Mouse (Mus musculus): ENCODE measurements around the gene Zdhhc8.

Gene Zdhhc8

DNA sequence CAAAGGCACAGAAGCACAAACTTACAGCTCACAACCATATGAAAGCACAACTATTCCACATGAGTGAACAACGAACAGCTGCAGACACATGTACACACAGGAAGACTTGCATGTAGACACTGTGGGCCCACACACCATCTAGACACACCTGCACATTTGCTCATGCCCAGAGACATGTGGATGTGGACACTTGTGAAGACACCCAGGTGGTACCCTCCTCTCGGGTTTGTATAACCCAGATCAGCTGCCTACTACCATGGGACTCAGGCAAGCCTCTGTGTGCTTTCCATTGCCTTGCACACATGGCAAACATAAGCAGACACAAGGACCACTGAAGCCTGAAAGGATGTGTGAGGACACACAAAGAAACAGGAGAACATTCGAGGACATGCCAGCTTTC, 3.9 kb downstream of the Zdhhc8 start:
- no peak for DNase-seq (ENCODE audit: low spot score in 2 of 2)

DNA sequence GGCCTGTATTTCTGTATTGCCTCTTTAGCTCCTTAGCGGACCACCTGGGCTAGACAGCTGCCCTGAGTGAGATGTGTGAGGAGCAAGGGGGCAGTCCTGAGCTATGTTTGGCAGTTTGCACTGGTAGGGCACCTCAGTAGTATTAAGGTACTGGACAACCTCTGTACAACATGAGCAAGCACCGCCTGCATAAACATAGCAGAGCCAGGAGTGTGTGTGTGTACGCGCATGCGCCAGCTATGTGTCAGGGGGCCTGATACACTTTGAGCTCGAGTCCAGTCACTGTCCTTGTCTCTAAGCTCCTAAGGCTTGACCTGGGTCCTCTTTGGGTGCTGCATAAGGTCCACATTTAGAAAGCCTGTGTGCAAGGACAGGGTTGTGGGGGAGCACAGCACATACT, 4.3 kb downstream of the Zdhhc8 start:
- DNase-seq (ENCODE audit: low spot score in 2 of 2): no peak

DNA sequence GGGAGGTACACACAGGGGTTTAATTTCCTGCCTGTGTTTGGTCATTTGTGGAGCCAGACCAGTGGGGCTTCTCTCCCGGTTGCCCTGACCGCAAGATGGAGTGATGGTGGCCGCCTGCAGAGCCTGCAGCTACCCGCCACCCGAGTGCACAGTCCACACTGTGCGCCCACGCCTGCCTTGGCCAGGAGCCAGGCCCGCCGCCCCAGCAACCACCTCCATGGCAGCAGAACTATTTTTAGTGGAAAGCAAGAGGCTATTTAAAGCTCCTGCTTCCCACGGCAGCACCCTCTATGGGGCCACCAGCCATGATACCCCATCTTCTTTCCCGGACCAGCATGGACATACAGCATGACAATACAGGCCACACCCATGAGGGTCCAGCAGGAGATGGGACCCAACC, 5.3 kb downstream of the Zdhhc8 start:
- peak; percentile 80 for DNase-seq (ENCODE audit: low spot score in 2 of 2)

DNA sequence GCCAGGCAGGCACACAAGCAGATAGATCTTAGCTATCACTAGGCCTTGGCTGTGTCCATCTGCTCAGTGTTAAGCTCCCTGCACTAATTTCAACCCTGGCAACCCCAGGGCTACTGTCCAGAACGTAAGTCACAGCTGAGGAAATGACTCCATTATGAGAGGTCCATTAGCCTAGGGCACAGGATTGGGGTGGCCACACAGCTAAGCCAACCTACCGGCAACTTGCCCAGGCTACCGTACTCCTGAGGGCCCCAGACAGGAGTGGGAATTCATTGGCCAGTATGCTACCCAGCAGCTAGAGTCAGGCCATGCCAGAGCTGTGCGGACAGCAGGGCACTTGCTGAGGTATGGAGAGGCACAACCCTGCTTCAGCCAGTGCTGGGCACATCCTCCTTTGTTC, 6.1 kb downstream of the Zdhhc8 start:
- no peak for DNase-seq (ENCODE audit: low spot score in 2 of 2)

DNA sequence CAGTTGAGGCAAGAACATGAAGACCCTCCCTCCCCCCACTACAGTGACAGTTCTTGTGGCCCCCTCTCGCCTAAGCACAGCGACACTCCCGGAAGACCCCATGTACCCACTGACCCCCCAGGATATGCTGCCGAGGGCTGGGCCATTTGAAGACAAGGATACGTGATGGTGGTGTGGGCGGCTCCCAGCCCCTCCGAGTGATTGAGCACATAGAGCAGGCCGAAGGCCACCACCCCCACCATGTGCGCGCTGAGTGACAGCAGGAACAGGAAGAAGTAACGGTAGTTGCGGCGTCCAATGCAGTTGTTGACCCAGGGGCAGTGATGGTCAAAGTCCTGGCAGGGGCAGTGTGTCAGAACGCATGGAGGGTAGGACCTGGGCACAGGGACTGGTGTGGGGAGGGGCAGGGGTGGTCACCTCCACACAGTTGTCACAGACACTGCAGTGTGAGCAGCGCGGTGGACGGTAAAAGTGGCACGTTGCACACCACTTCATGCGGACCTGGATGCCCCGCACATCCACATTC, 7.0 kb downstream of the Zdhhc8 start:
- no peak for DNase-seq (ENCODE audit: low spot score in 2 of 2)

DNA sequence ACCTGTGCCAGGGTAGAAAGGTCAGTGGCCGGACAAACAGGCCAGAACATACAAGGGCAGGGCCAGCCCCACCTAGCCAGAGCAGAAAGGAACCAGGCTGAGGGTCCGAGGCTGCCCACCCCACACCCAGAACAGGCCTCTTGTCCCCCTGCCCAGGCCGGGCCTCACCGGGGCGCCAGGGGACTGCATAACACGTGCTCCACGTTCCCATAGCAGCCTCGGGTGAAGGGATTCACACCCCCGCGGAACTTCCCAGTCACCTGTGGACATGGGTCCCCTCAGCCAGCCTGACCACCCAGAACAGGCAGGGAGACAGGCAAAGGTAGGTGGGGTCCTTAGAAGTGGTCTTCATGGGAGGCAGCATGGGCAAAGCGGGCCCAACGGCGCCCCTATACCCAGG, 7.7 kb downstream of the Zdhhc8 start:
- DNase-seq (ENCODE audit: low spot score in 2 of 2): no peak

DNA sequence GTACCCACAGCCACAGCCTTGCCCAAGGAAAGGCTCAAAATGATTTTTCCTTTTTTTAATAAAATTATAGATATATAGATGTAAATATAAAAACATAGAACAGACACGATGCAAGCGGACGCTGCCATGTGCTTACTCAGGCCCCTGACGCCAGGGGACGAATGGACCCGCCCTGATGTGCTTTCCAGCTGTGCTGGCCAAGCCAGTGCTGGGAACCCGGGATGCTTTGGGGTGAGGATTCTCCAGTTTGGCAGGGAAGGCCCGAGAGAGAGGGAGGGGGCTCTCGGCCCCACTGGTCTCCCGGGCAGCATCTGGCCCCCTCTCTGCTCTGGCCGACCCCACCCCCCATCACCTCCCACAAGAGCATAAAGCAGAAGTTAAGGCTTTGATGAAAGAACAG, 12.7 kb downstream of the Zdhhc8 start:
- DNase-seq (ENCODE audit: low spot score in 2 of 2): no peak

DNA sequence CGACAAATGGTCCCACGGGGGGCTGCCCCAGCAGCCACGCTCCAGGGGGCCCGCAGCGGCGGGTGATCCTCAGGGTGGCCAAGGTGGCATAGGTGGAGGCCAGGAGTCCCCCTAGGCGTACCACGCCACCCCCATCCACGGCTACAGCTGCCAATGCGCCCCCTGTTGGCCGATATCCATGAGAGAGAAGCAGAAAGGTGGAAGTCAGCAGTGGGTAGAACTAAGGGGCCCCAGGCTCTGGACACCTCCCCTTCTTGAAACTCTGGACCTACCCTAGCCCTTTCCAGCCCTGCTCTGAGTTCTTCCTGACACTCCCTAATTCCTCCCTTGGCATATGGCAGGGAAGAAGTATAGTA, 13.4 kb downstream of the Zdhhc8 start:
- no peak for DNase-seq (ENCODE audit: low spot score in 2 of 2)

DNA sequence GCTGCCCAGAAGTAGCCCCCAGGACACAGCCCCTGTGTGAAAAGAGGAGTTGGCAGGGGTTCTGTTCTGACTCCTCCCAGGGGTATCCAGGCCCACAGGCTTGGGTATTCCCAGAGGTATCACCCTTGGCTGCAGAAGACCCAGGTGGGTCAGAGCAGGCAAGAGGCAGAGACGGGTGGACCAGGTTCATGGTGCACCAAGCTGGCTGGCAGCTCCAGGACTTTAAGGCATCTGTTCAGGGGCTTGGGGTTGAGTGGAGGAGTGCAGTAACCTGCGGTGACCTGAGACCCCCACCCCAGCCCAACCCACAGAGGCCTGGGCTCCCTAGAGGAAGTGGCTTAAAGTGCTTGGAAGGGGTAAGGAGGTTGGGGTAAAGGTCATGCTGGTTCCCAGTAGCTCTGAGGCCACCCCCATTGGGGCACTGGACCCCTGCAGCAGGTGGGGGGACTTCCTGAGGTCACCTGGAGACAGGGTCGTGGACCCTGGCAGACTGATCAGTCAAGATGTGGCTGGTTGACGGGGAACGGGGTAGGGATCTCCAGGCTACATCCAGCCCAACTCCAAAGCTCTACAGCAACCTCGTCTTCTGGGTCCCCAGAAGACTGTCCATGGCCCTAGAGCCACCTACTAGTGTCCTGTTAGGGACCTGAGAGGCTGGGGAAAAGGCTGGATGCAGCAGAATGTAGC, 13.9 kb downstream of the Zdhhc8 start:
- no peak for DNase-seq (ENCODE audit: low spot score in 2 of 2)

DNA sequence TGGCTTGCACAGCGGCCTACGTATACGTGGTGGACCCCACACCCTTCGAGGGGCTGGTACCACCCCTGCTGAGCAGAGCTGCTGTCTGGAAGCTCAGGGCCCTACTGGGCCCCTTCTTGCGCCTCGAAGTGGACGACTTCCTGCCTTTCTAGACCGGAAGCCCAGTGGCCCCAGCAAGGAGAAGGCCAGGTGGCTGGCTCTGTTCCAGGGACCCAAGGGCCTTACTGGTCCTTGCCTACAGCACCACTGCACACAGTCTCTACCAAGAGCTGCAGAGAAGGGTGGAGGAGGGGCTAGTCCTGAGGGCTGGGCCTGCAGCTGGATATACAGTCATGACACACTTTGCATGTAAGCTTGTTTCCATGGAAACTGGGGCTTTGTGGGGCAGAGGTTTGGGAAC, 14.9 kb downstream of the Zdhhc8 start:
- no peak for DNase-seq (ENCODE audit: low spot score in 2 of 2)

DNA sequence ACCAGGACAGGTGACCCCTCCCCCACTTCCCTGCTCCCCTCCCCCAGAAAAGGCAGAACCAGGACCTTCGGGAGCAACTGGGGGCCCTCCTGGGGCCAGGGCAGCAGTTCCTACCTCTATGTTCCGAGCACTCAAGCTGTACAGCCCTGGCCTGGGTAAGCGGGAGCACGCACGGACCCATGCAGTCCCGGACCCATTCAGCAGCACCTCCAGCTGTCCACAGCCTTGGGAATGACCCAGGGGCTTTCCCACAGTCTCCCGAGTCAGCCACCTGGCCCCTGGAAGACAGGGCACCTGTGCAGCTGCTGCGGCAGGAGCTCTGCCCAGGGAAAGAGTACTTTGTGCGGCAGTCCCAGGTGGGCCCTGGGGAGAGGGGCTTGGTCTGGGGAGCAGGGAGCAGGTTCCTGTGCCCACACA, 16.3 kb downstream of the Zdhhc8 start:
- DNase-seq (ENCODE audit: low spot score in 2 of 2): no peak

DNA sequence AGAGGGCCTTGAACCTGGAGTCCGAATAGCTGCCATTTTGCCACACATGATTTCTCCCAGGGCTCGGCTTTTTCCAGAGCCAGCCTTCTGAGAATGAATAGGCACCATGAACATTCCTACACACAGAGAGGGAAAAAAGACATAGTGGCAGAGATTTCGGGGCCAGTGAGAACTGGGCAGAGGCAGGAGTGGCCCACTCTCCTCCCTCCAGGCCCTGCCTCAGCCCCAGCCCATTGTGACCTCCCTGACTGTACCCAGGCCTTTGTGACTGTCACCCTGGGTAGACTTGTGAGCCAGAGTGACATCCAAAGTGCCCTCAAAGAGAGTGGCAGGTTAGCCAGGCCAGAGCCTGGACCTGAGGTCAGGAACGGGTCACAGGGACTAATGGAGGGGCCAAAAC, 17.4 kb downstream of the Zdhhc8 start, which contains the start of gene Ccdc188:
Ccdc188 (plus strand) TSS at position 301 of the 400 bp plus-strand sequence.
- no peak for DNase-seq (ENCODE audit: low spot score in 2 of 2)

DNA sequence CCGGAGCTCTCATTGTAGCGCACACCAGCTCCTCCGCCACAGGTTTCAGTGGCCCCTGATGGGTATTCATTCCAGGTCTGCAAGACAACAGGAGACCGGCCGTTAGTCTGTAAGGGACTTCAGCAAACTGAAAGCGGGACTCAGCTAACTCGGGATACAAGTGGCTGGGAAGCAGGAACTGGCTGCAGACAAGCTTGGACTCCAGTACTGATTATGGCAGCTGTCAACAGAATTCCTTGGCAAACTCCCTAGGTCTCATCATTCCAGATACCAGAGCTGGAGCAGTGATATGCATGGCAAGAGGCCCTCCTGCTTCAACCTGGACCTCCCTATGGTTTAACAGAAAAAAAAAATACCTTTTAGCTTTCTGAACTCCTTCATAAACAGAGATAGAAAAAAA, 20.1 kb downstream of the Zdhhc8 start:
- no peak for DNase-seq (ENCODE audit: low spot score in 2 of 2)

DNA sequence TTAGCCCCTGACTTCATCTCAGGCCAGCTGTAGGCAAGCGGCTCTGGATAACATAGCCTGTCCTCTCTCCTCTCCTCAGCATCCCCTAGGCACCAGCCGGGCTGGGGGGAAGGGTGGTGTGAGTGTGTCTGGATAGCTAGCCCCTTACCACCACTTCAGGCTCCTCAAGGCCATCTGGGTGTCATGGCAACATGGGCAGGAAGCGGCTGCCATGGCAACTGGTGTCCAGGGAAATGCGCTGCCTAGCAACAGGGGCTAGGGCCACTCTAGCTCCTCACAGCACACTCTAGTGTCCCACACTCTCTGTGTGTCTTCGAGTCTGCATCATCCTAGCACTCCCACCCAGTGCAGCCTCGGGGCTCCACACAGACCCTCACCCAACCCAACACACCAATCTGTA, 21.2 kb downstream of the Zdhhc8 start:
- DNase-seq (ENCODE audit: low spot score in 2 of 2): peak in 1 of 2 experiments; percentile 54

DNA sequence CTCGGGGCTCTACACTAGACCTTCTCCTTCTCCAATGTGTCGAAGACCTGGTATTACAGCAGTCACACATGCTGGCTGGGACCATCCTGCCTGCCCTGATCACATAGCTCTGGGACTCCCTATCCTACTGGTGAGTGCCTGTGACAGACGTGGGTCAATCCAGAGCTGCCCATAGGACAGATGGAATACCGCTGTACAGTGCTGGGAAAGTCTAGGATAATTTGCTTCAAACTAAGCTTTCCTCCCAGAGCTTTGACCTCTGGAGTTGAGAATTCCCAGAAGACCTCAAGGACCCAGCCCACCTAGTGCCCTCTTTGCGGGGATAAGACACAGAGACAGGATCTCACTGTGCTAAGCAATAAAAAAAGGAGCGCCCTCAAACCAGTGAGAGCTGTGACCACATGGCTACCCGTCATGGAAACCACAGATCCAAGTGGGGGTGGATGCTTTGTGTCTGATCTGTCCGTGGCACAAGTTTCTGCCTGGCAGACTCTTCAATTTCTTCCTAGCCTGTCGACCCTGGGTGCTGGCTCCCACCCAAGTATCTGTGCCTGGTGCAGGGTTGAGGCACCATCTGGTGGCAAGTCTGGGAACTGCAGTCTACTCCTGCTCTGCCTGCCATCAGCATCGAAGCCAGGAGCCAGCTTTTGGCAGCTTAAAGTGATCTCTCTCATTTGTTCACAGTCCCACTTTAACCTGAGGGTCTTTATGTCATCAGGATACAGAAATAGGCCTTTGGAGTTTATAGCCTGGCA, 23.3 kb downstream of the Zdhhc8 start:
- peak; percentile 92 to 97 for DNase-seq (ENCODE audit: low spot score in 2 of 2)

DNA sequence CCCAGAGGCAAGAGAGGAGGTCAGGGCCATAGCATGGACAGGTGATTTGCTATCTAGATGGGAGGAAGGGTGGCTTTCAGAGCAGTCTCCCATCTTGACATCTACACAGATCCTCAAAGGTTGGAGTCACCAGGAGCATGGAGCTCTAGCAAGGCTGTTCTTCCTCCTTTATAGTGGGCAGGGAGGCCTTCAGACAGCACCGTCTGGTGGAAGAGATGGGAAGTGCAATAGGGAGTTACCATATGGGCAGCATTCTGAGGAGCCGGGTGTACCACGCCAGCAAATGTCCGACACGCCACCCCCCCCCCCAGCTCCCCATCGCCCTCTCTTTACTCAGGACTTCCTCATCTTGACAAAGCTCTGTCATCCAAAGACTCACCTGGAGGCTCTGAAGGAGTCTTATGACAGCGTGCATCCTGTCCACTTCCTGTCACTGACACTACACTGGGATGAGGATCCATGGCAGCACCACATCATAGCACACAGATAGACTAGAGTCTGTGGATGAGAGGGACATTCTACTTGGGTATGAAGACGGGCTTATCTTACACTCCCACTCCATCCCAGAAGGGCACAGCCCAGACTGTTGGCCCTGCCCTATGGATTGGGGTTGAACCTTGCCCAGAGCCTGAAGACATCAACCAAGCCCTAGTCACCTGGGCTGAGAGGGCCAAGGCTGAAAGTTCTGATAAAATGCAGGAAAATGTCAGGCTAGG, 24.1 kb downstream of the Zdhhc8 start:
- DNase-seq (ENCODE audit: low spot score in 2 of 2): peak in 1 of 2 experiments; percentile 70

DNA sequence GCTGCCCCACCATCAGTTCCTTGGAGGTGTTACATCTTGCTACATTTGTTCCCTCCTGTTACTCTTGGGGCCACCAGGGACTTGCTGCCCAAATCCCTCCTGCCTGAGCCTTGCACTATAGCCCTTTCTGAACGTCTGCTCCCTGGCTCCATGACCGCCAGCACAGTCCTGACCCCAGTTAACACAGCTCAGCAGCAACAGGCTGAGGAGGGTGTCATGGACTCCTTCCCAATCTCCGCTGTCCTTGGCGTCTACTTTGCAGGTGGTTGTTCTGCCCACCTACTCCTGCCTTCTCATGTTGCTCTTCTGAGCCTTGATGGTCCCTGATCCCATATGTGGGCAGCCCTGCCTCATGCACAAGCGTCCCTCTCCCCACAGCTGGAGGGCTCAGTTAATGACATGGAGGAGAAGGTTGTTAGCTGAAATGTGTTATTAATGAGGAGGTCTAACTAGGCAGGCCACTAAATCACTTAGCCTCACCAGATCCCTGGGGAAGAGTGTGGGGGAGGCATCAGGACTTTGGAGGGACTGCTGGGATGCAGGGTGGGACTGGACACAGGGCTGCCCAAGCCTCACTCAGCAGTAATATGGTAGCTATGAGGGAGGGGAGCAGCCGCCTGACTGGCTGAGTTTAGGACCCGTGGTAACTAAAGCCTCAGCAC, 31.4 kb downstream of the Zdhhc8 start:
- no peak for DNase-seq (ENCODE audit: low spot score in 2 of 2)

DNA sequence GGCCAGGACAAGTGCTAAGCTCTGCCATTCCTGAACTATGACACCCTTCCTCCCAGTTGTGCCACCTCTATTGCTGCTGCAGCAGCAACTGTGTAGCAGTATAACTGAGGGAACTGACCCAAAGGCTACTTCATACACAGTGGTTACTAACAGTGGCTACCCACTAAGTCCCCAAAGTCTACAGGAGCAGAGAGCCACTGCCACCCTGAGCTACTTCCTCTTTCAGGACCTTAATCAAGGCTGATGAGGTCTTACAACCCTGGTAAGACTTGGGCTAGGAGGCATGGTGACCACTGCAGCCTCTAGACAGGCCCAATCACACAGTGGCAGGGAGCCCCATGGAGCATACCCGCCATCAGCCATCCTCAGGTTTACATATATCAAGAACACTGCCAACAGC, 32.9 kb downstream of the Zdhhc8 start:
- DNase-seq (ENCODE audit: low spot score in 2 of 2): no peak

DNA sequence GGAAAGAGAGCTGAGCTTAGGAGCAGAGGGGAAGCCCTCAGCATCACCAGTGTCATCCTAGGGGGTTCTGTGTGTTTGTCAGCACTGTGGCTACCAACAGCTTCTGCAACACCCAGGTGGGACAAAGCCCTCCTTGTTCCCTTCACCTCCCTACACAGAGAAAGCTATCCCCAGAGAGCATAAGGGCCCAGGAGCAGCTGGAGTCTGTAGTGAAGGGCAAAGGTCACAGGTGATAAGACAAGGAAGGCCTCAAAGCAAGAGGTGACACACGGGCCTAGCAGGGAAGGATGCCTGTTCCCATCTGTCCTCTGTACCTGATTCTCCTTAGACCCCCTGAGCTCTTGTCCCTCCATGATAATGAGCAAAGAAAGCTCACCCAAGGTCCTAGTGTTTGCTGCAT, 33.3 kb downstream of the Zdhhc8 start:
- no peak for DNase-seq (ENCODE audit: low spot score in 2 of 2)

DNA sequence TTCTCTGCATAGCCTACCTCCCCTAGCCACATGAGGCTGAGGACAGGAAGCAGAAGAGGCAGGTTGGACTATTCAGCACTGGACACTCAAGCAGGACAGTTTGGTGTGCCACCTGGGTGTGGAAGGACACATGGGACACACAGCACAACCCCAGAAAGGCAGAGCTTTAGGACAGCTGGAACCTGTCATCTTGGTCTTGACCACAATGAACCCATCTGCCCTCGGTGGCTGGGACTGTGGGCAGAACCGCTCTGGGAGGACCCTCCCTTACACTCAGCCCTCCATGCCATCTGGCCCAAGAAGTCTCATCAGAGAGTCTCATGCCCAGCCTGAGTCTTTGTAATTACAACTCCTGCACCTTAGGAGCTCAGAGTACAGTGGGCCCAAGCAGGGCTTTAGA, 34.9 kb downstream of the Zdhhc8 start:
- no peak for DNase-seq (ENCODE audit: low spot score in 2 of 2)

DNA sequence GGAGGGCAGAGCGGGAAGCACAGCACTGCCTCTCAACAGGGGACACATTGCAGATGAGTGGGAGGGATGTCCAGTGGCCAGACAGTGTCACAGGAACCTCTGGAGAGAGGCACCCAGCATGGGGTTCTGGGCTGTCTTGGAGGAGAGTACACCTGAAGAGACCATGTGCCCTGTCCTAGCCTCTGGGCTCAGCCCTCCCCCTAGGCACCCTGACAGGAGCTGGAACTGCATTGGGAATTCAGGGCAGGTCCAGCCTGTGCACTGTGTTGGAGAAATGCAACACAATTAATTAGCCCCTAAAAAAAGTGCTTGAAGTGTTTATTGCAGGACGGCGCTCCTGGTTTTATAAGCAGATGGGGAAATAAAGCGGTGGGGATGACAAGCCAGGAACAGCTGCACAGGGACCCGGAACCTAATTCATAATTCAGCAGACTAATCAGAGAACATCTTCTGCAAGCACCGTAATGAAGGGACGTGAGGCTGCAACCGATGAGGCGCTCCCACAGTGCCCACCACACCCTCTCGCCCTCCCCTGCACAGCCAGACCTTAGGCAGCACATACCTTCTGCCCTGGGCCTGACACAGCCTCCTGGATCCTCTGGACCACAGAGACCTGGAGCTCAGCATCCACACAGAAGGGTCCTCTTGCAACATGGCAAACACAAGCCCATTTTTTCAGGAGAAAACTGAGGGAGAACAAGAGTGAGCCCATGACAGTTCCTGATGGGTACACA, 36.4 kb downstream of the Zdhhc8 start:
- DNase-seq (ENCODE audit: low spot score in 2 of 2): no peak

Measured in frontal cortex, postnatal 25 days (tissue).